Mouse (Mus musculus) gastrocnemius, postnatal 36 days (tissue): ENCODE results near the gene Magea8. TPM values are rescaled to one million over a fixed set of nuclear protein-coding genes. Genes with fewer than 3 reads are reported as not detected.
"Not testable (repeated sequence)": the region's sequence is repeated elsewhere in the genome, so short reads cannot be mapped to it uniquely, and the experiment has no call there.

Source experiments
- DNase-seq, 2 experiments: peaks; one replicate each; pipeline ENCODE4 v3.0.0; 2022
- intact Hi-C: fragments of 180-260 bp; cut with DNase I; formaldehyde crosslinking; loops from one replicate; pipeline ENCODE4 v1.15.1; 2025
- long read RNA-seq, 2 experiments: library from polyadenylated mRNA; stranded (forward); transcript quantifications; one replicate each; pipeline ENCODE4 v2.0.0; 2021
- total RNA-seq, 2 experiments: library from RNA; stranded (reverse); gene quantifications; 2 replicates each; pipeline ENCODE4 v1.2.3; 2021

Magea8 gene
- not detected for total RNA-seq
- long read RNA-seq, experiment 1: 0 reads
- long read RNA-seq, experiment 2: 0 reads

GRCm38 (mm10) chrX:154995750-154996149, at the start of gene Magea8:
Gene Magea8 (minus strand): TSS chrX:154995850.
- DNase-seq, intact Hi-C loops: not testable (repeated sequence)

GRCm38 (mm10) chrX:154949405-154949804, 46.2 kb downstream of the Magea8 start, which contains the start of gene Magea3:
Gene Magea3 (minus strand): TSS chrX:154949505.
- DNase-seq, intact Hi-C loops: not testable (repeated sequence)

GRCm38 (mm10) chrX:154935887-154936286, 59.8 kb downstream of the Magea8 start, which contains the start of gene Magea6:
Gene Magea6 (minus strand): TSS chrX:154935987.
- intact Hi-C loops, DNase-seq: not testable (repeated sequence)

Other genes starting within 250 kb of the Magea8 start
- gene Cldn34b1, start 105.6 kb downstream of the Magea8 start, total RNA-seq: not detected
- not detected for gene Magea6, start 59.9 kb downstream of the Magea8 start, total RNA-seq
- not detected for gene Magea3, start 46.3 kb downstream of the Magea8 start, total RNA-seq
- gene Magea5, start 67.3 kb upstream of the Magea8 start, total RNA-seq: not detected
- gene Magea1, start 93.9 kb upstream of the Magea8 start, total RNA-seq: not detected
- gene Magea2, start 97.8 kb upstream of the Magea8 start, total RNA-seq: not detected
- gene Cldn34b2, start 132.6 kb upstream of the Magea8 start, total RNA-seq: not detected
- 10 to 100 TPM; 23.8 to 31.9 TPM for gene Sat1, start 220.6 kb upstream of the Magea8 start, total RNA-seq